Mouse (Mus musculus) 3134 (cell line): Measurements from ENCODE around the gene Gramd1b.

Experiments
- DNase-seq: peaks from one replicate; pipeline ENCODE4 v3.0.0-alpha.2; 2011; ENCODE audit warnings: low spot score; ENCODE audit not compliant: insufficient read length; ENCODE audit errors: extremely low read depth

Gramd1b gene

GRCm38 (mm10) chr9:40430969-40431368, 100.2 kb downstream of the Gramd1b start:
- DNase-seq: no peak

- DNase-seq: no peak
Measured at GRCm38 (mm10) chr9:40427663-40428062, 103.5 kb downstream of the Gramd1b start.

GRCm38 (mm10) chr9:40426282-40426964, 104.8 kb downstream of the Gramd1b start:
- DNase-seq: no peak

GRCm38 (mm10) chr9:40424874-40425273, 106.3 kb downstream of the Gramd1b start:
- DNase-seq: no peak

- DNase-seq: no peak
Measured at GRCm38 (mm10) chr9:40423427-40423867, 107.7 kb downstream of the Gramd1b start.

- no peak for DNase-seq
Measured at GRCm38 (mm10) chr9:40422368-40423057, 108.7 kb downstream of the Gramd1b start.

- DNase-seq: no peak
Measured at GRCm38 (mm10) chr9:40420652-40421335, 110.4 kb downstream of the Gramd1b start.

- DNase-seq: no peak
Measured at GRCm38 (mm10) chr9:40418803-40419202, 112.4 kb downstream of the Gramd1b start.

GRCm38 (mm10) chr9:40416150-40416549, 115.0 kb downstream of the Gramd1b start:
- DNase-seq: peak; percentile 10

GRCm38 (mm10) chr9:40414904-40415766, 116.0 kb downstream of the Gramd1b start:
- DNase-seq: peak; percentile 18

- peak; percentile 52 for DNase-seq
Measured at GRCm38 (mm10) chr9:40414498-40414903, 116.7 kb downstream of the Gramd1b start.

- DNase-seq: no peak
Measured at GRCm38 (mm10) chr9:40413601-40414000, 117.6 kb downstream of the Gramd1b start.

GRCm38 (mm10) chr9:40412931-40413330, 118.3 kb downstream of the Gramd1b start:
- DNase-seq: no peak

- DNase-seq: no peak
Measured at GRCm38 (mm10) chr9:40412246-40412645, 118.9 kb downstream of the Gramd1b start.

GRCm38 (mm10) chr9:40410895-40411294, 120.3 kb downstream of the Gramd1b start:
- no peak for DNase-seq

- DNase-seq: no peak
Measured at GRCm38 (mm10) chr9:40409071-40409470, 122.1 kb downstream of the Gramd1b start.

GRCm38 (mm10) chr9:40408415-40408814, 122.8 kb downstream of the Gramd1b start:
- no peak for DNase-seq

- DNase-seq: no peak
Measured at GRCm38 (mm10) chr9:40407876-40408275, 123.3 kb downstream of the Gramd1b start.

GRCm38 (mm10) chr9:40405804-40406203, 125.4 kb downstream of the Gramd1b start:
- DNase-seq: no peak

- no peak for DNase-seq
Measured at GRCm38 (mm10) chr9:40405263-40405662, 125.9 kb downstream of the Gramd1b start.

GRCm38 (mm10) chr9:40404637-40405036, 126.5 kb downstream of the Gramd1b start:
- no peak for DNase-seq
